Comparison of ENCODE assay signal across 24 mouse cellular contexts in genomic region chr7:41577956-41578355, GRCm38 (mm10). TPM values are rescaled to one million over a fixed set of nuclear protein-coding genes. Genes with fewer than 3 reads are reported as not detected.
"Had no signal": no experiment of that assay in that cellular context is flagged by ENCODE, and none has a peak within 500 bp of the region (broad histone marks: within the 10 kb centered on the region; RNA-seq: fewer than 3 reads in every experiment).

No protein-coding gene starts in this region.

- H3K9ac ChIP-seq: lung, embryonic 15.5 days; midbrain, embryonic 13.5 days; midbrain, embryonic 15.5 days; neural tube, embryonic 12.5 days; stomach, embryonic 15.5 days had no signal

- H3K4me3 ChIP-seq: lung, embryonic 15.5 days; megakaryocyte, embryonic 14.5 days; midbrain, embryonic 13.5 days; midbrain, embryonic 15.5 days; neural tube, embryonic 12.5 days; stomach, embryonic 15.5 days had no signal

- H3K4me1 ChIP-seq: lung, embryonic 15.5 days; megakaryocyte, embryonic 14.5 days; midbrain, embryonic 13.5 days; midbrain, embryonic 15.5 days; neural tube, embryonic 12.5 days; stomach, embryonic 15.5 days had no signal

- DNase-seq: lung, adult 2 months; lung, postnatal 14 days; lung, postnatal 36 days; right cerebral cortex, postnatal 14 days; thymus, adult 2 months; thymus, postnatal 25 days; thymus, postnatal 4 days had no signal

- H3K36me3 ChIP-seq: lung, embryonic 15.5 days; midbrain, embryonic 13.5 days; midbrain, embryonic 15.5 days; neural tube, embryonic 12.5 days; stomach, embryonic 15.5 days had no signal

- H3K4me2 ChIP-seq: lung, embryonic 15.5 days; midbrain, embryonic 11.5 days; midbrain, embryonic 13.5 days; midbrain, embryonic 15.5 days; neural tube, embryonic 12.5 days; stomach, embryonic 15.5 days had no signal

- H3K9me3 ChIP-seq: lung, embryonic 15.5 days; midbrain, embryonic 15.5 days; neural tube, embryonic 12.5 days; stomach, embryonic 15.5 days had no signal

- ATAC-seq: lung, postnatal 0 days; midbrain, embryonic 13.5 days; midbrain, embryonic 15.5 days had no signal

- H3K27me3 ChIP-seq: lung, embryonic 15.5 days; megakaryocyte, embryonic 14.5 days; midbrain, embryonic 13.5 days; midbrain, embryonic 15.5 days; neural tube, embryonic 12.5 days; stomach, embryonic 15.5 days had no signal

- H3K27ac ChIP-seq: lung, embryonic 15.5 days; macrophage; midbrain, embryonic 13.5 days; midbrain, embryonic 15.5 days; neural tube, embryonic 12.5 days; stomach, embryonic 15.5 days; stomach, postnatal 0 days had no signal

RNA-seq across cellular contexts. Expression of gene Gm6871, which starts 4.5 kb away (rescaled TPM):
- total RNA-seq: megakaryocyte progenitor cell, adult 5-6 weeks; midbrain, postnatal 0 days; monocyte, adult 5-6 weeks; neutrophil, adult 5-6 weeks had no signal
- polyA plus RNA-seq: lung, adult 2 months; lung, embryonic 15.5 days; lung, postnatal 0 days; macrophage; midbrain, embryonic 11.5 days; midbrain, embryonic 13.5 days; midbrain, embryonic 15.5 days; midbrain, postnatal 0 days; neural tube, embryonic 12.5 days; neural tube, embryonic 14.5 days; spleen, adult 2 months; stomach, postnatal 0 days; thymus, adult 2 months; urinary bladder, adult 2 months had no signal
